Mouse (Mus musculus) thymus, adult 2 months (tissue): Measurements from ENCODE around the gene Rnd1.

ENCODE experiments used
- CTCF ChIP-seq: fragments of 200-500 bp; IDR thresholded peaks from 2 replicates; pipeline ENCODE4 v1.5.1; 2012; ENCODE audit warnings: mild to moderate bottlenecking, control low read depth, low read length, moderate library complexity, borderline replicate concordance; ENCODE audit not compliant: control insufficient read depth, poor library complexity, insufficient read depth; ENCODE audit errors: extremely low read depth
- POLR2A ChIP-seq: fragments of 200-500 bp; IDR thresholded peaks from 2 replicates; pipeline ENCODE4 v1.6.1; 2012; ENCODE audit warnings: mild to moderate bottlenecking, low read length, control low read depth, moderate library complexity; ENCODE audit not compliant: control insufficient read depth, poor library complexity, insufficient read depth; ENCODE audit errors: extremely low read depth

DNA sequence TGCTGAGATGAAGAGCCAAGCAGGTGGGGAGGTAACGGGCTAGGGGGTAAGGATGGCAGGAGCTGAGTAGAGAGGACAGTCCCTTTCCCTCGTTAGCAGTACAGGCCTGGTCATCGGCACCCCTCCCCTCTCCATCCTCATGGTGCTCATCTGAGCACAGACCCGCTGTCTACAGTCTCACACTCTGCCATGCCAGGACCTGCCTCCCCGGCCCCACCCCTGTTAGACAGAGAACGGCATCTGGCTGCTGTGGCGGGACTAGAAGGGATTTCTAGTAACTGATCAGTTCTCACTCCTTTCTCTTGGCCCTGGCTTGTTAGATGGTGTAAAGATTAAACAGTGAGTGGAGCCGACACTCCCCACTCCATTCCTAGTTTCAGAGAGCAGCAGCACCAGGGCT, 30.5 kb downstream of the Rnd1 start:
- TF ChIP-seq CTCF: no peak
- no peak for TF ChIP-seq POLR2A
